Mouse (Mus musculus) liver, embryonic 16.5 days (tissue): ENCODE measurements around the gene Chst14. TPM values are rescaled to one million over a fixed set of nuclear protein-coding genes. Genes with fewer than 3 reads are reported as not detected.

Experiments
- ATAC-seq: fragments of 200-750 bp; cut with Nextera tagmentation; 2 replicates; pipeline ENCODE4 v1.8.0; 2017; ENCODE audit warnings: low read depth, mild to moderate bottlenecking, moderate number of reproducible peaks, moderate library complexity
- H3K27ac ChIP-seq: fragments of 300-500 bp; sonication (generic); 2 replicates; pipeline ENCODE4 v1.5.1; 2014; ENCODE audit warnings: mild to moderate bottlenecking, low read length
- H3K27me3 ChIP-seq: fragments of 300-500 bp; sonication (generic); 2 replicates; pipeline ENCODE4 v1.6.1; 2014; ENCODE audit warnings: low read depth, low read length, mixed read lengths; ENCODE audit not compliant: control insufficient read depth, insufficient read depth
- H3K36me3 ChIP-seq: fragments of 300-500 bp; sonication (generic); 2 replicates; pipeline ENCODE4 v1.6.1; 2014; ENCODE audit warnings: mild to moderate bottlenecking; ENCODE audit not compliant: control insufficient read depth, insufficient read depth
- H3K4me1 ChIP-seq: fragments of 300-500 bp; sonication (generic); 2 replicates; pipeline ENCODE4 v1.6.1; 2014; ENCODE audit warnings: low read depth, low read length, mixed read lengths; ENCODE audit not compliant: control insufficient read depth
- H3K4me2 ChIP-seq: fragments of 300-500 bp; sonication (generic); 2 replicates; pipeline ENCODE4 v1.6.1; 2014; ENCODE audit warnings: low read depth, low read length, mixed read lengths
- H3K4me3 ChIP-seq: fragments of 300-500 bp; sonication (generic); 2 replicates; pipeline ENCODE4 v1.5.1; 2014; ENCODE audit warnings: low read depth, mild to moderate bottlenecking, low read length
- H3K9ac ChIP-seq: fragments of 300-500 bp; sonication (generic); 2 replicates; pipeline ENCODE4 v1.6.1; 2014; ENCODE audit warnings: low read depth, low read length
- H3K9me3 ChIP-seq: fragments of 300-500 bp; sonication (generic); replicated peaks from 2 replicates; pipeline ENCODE4 v1.6.1; 2016; ENCODE audit warnings: low read length; ENCODE audit not compliant: control insufficient read depth
- WGBS: fragments of 180-500 bp; shearing (Covaris S2); extraction: QIAGEN DNeasy Blood & Tissue Kit; methylation state at CpG from one replicate; pipeline ENCODE4 v1.1.7; 2014; ENCODE audit not compliant: insufficient replicate concordance; 5-methylcytosine and 5-hydroxymethylcytosine counted together
- polyA plus RNA-seq: library from polyadenylated mRNA; unstranded; fragments of >200 nt; fragmentation: Nextera tagmentation; extraction: Ambion mirVana; gene quantifications from 2 replicates; pipeline ENCODE4 v1.2.1, GENCODE M21; 2015

The Chst14 gene
- polyA plus RNA-seq, 1 experiment from 2014 or later, result 4.9 TPM

DNA sequence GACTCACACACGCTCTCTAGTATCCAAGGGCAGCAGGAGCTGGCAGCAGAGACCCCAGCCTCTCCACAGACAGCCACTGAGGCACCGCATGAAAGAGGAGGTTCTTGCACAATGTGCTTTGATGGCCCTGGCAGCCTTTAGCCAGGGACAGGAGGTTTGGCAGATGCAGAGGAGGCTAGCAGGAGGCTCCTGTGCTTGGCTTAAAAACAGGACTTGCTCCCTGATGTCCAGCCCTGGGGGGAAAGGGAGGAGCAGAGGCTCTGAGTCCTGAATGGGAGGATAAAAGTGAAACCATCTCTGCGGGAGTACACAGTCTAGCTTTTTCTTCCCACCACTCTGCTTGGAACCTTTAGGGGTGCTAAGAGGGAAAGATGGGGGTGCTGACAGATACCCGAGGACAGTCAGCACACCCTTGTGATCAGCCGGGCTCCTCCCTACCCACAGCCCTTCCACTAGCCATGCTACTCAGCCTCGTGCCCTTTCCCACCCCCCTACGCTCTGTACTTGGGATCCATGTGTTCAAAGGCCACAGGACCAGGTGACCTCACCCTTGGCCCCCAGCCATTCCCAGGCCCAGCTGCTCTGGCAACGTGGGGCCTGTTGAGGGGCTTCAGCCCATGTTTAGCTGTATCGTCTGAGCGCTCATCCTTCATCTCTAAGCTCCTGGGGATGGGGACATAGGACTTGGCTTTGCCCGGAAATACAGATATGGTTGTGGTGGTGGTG lies 12.6 kb upstream of the Chst14 start:
- H3K4me2 ChIP-seq, result peak overlapping the region; percentile 38
- H3K36me3 ChIP-seq, result peaks cover 4% of the 10 kb centered on the region; the same call in 1 of the 2 replicates
- H3K27ac ChIP-seq, result no peak overlapping the region
- peak; percentile 58 for ATAC-seq
- H3K4me1 ChIP-seq, result peaks cover 13% of the 10 kb centered on the region
- H3K27me3 ChIP-seq, result no peaks in the 10 kb centered on the region
- WGBS, result 60% methylated on average over 11 of the region's 11 CpGs
- H3K4me3 ChIP-seq, result no peak overlapping the region
- H3K9me3 ChIP-seq, result no peaks in the 10 kb centered on the region
- no peak overlapping the region for H3K9ac ChIP-seq

DNA sequence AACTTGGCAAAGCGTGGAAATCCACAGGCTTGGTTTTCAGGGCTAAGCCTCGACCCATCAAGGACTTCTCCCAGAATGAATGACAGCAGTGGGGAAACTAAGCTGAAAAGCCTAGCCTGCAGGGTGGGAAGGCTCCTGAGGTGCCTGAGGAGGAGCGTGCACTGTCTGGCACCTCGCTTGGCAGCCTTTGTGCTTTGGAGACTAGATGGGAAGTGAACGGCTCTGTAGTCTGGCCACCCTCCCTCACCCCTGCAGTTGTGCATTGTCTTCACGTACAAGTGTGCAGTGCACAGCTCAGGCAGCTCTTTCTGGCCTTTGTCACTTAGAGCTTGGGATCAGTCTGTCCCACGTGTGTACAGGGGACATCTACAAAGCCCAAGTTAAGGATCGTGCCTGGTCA lies 11.6 kb upstream of the Chst14 start:
- 74% methylated on average over 8 of the region's 8 CpGs for WGBS
- peaks cover 13% of the 10 kb centered on the region for H3K4me1 ChIP-seq

GRCm38 (mm10) chr2:118916436-118916835 lies 9.9 kb upstream of the Chst14 start:
- ATAC-seq, result no peak
- H3K9me3 ChIP-seq, result no peaks in the 10 kb centered on the region
- no peak overlapping the region for H3K4me2 ChIP-seq
- H3K27ac ChIP-seq, result no peak overlapping the region
- H3K4me3 ChIP-seq, result no peak overlapping the region
- H3K9ac ChIP-seq, result no peak overlapping the region
- H3K36me3 ChIP-seq, result peaks cover 4% of the 10 kb centered on the region
- peaks cover 10% of the 10 kb centered on the region for H3K4me1 ChIP-seq
- no peaks in the 10 kb centered on the region for H3K27me3 ChIP-seq
- 88% methylated on average over 17 of the region's 17 CpGs for WGBS

More for the DNA sequence above, 11.6 kb upstream of the Chst14 start:
- Histone ChIP-seq H3K9me3 (no peaks in the 10 kb centered on the region), H3K36me3 (peaks cover 4% of the 10 kb centered on the region; the same call in 1 of the 2 replicates), H3K27me3 (no peaks in the 10 kb centered on the region), H3K27ac (no peak overlapping the region), H3K9ac (no peak overlapping the region), H3K4me3 (no peak overlapping the region), H3K4me2 (no peak overlapping the region)
- no peak for ATAC-seq

DNA sequence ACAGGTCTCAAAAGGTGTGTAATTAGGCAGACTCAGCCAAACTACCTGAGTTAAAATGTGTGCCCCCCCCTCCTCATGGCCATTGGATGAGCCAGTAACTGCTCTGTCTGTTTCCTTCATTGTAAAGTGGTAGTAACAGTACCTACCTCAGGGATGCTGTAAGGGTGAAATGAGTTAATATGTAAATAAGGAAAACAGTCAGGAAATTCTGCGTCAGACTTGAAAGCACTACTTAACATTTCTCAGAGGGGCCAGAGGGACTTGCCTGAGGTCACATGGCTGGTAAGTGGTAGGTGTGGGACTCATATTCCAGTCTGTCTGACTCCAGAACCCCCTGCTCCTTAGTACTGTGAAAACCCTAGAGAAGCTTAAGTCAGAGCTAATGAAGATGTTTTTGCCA lies 7.8 kb upstream of the Chst14 start:
- Histone ChIP-seq H3K27me3 (no peaks in the 10 kb centered on the region), H3K27ac (no peak overlapping the region), H3K9ac (no peak overlapping the region), H3K36me3 (peaks cover 12% of the 10 kb centered on the region), H3K4me3 (no peak overlapping the region), H3K4me2 (no peak overlapping the region), H3K9me3 (no peaks in the 10 kb centered on the region), H3K4me1 (peaks cover 6% of the 10 kb centered on the region)
- no peak for ATAC-seq
- WGBS, result 78% methylated on average over 1 of the region's 1 CpGs

DNA sequence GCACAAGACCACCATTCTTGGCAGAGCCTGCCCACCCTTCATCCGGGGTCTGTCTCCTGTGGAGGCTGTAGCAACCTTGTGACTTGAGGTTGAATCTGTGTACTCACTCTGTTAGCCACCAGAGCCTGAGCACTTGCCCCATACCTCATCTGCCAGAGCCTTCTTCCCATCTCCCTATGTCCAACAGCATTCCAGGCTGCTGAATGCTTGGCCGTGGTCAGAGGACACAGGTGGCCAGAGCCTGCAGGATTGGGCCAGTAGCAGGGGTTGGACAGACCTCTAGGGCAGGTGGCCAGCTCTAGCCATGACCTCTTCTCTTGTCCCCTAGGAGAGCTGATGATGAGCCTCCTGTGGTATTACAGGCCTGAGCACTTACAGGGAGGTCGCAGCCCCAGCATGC lies 5.9 kb upstream of the Chst14 start:
- Histone ChIP-seq H3K9ac (no peak overlapping the region), H3K4me2 (no peak overlapping the region), H3K36me3 (peaks cover 13% of the 10 kb centered on the region), H3K4me3 (no peak overlapping the region), H3K27ac (no peak overlapping the region), H3K9me3 (no peaks in the 10 kb centered on the region), H3K27me3 (no peaks in the 10 kb centered on the region), H3K4me1 (peaks cover under 1% of the 10 kb centered on the region; the same call in 1 of the 2 replicates)
- WGBS, result 75% methylated on average over 3 of the region's 3 CpGs
- no peak for ATAC-seq

DNA sequence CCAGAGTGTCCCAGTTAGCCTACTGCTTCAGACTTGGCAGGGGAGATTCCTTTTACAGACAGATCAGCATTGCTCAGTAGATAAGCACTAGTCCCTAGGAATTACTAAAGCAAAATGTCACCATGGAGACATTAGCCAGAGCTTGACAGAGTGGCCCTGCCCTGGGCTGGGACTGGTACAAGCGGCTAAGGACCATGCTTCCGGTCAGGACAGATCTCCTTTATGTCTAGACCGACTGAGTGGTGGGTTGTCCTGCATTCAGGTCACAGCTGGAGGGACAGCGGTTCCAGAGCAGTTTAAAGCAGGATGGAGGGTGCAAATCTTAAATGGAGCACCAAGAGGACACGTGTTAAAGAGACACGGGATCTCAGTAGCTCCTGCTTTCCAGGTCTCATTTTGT lies 344 bp upstream of the Chst14 start:
- peak; percentile 30; the same call in 1 of the 2 replicates for ATAC-seq
- Histone ChIP-seq H3K36me3 (peaks cover 8% of the 10 kb centered on the region; the same call in 1 of the 2 replicates), H3K27me3 (no peaks in the 10 kb centered on the region), H3K9ac (peak overlapping the region; percentile 81), H3K4me3 (peak overlapping the region; percentile 86), H3K9me3 (no peaks in the 10 kb centered on the region), H3K4me1 (peaks cover 24% of the 10 kb centered on the region), H3K27ac (peak overlapping the region; percentile 48), H3K4me2 (peak overlapping the region; percentile 98)
- 5% methylated on average over 6 of the region's 6 CpGs for WGBS

GRCm38 (mm10) chr2:118926998-118927739 lies 873 bp downstream of the Chst14 start:
- Histone ChIP-seq H3K27me3 (no peaks in the 10 kb centered on the region), H3K9ac (peak overlapping the region; percentile 81), H3K27ac (peak overlapping the region; percentile 48; the same call in 1 of the 2 replicates), H3K4me1 (peaks cover 24% of the 10 kb centered on the region), H3K4me3 (peak overlapping the region; percentile 86), H3K9me3 (no peaks in the 10 kb centered on the region), H3K4me2 (peak overlapping the region; percentile 98), H3K36me3 (peaks cover 8% of the 10 kb centered on the region; the same call in 1 of the 2 replicates)
- WGBS, result 29% methylated on average over 31 of the region's 31 CpGs
- ATAC-seq, result no peak

DNA sequence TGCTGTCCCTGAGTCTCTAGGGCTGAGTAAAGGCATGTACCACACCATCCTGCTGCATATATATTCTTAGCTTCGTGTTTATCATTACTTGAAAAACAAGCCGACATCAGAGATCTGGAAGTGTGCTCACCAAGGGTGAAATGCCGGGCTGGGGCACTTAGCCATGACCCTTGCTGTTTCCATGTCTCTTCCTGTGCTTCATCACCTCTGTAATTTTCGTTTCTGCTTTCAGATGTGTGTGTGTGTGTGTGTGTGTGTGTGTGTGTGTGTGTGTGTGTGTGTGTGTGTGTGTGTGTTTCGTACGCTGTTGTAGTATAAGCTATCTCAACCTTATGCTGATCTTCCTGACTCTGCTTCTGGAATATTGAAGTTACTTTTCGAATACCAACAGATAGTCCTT lies 15.0 kb downstream of the Chst14 start:
- no peaks in the 10 kb centered on the region for H3K27me3 ChIP-seq
- no peak for ATAC-seq
- no peaks in the 10 kb centered on the region for H3K36me3 ChIP-seq
- no peak overlapping the region for H3K4me2 ChIP-seq
- H3K9me3 ChIP-seq, result no peaks in the 10 kb centered on the region
- 72% methylated on average over 7 of the region's 7 CpGs for WGBS
- no peak overlapping the region for H3K27ac ChIP-seq
- H3K9ac ChIP-seq, result no peak overlapping the region
- H3K4me3 ChIP-seq, result no peak overlapping the region
- peaks cover 3% of the 10 kb centered on the region for H3K4me1 ChIP-seq

DNA sequence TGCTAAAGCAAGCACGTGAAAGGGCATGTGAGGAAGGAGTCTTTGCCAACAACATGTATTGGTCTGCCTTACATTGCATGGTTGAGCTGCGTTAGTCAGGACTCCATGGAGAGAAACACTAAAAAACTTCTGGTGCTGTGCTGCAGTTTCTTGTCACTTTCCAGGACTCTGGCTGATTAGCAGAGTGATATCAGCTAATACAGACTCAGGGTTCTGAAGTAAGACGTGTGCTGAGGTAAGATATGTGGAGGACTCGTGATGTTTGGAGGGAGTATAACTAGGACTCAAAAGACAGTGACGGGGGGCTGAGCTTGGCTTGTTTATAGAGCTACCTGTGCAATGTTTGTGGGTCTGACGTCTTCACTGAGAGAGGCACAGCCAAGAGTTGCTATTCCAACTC lies 16.9 kb downstream of the Chst14 start:
- Histone ChIP-seq H3K4me1 (no peaks in the 10 kb centered on the region), H3K4me2 (no peak overlapping the region), H3K9me3 (no peaks in the 10 kb centered on the region), H3K36me3 (no peaks in the 10 kb centered on the region), H3K4me3 (no peak overlapping the region), H3K27ac (no peak overlapping the region), H3K27me3 (no peaks in the 10 kb centered on the region), H3K9ac (no peak overlapping the region)
- peak; percentile 64; the same call in 1 of the 2 replicates for ATAC-seq
- WGBS, result 55% methylated on average over 6 of the region's 6 CpGs
